Mouse (Mus musculus) embryonic fibroblast, embryonic 13.5 days (primary cell): Measurements from ENCODE around the gene Clec2h.

ENCODE experiments used
- CTCF ChIP-seq: IDR thresholded peaks from 2 replicates; pipeline ENCODE4 v1.5.1; 2011; ENCODE audit warnings: mild to moderate bottlenecking, control low read depth, low read length, moderate library complexity, borderline replicate concordance; ENCODE audit not compliant: insufficient read depth
- POLR2A ChIP-seq: IDR thresholded peaks from 2 replicates; pipeline ENCODE4 v1.6.1; 2011; ENCODE audit warnings: low read depth, mild to moderate bottlenecking, control low read depth, low read length, moderate library complexity

GRCm38 (mm10) chr6:128622733-128623132 lies 39.5 kb upstream of the Clec2h start:
- no peak for TF ChIP-seq CTCF
- TF ChIP-seq POLR2A = no peak
